ENCODE assay signal across 8 mouse cellular contexts in genomic region chr19:5704801-5705571, GRCm38 (mm10). TPM values are rescaled to one million over a fixed set of nuclear protein-coding genes. Genes with fewer than 3 reads are reported as not detected.
DNase-seq lines count a peak whose midpoint lies in the region; ATAC-seq and TF ChIP-seq lines count a peak whose summit lies in the region.

No protein-coding gene starts in this region.

- peak; percentile 48 for DNase-seq in gastrocnemius, postnatal 10 days
- no peak for DNase-seq in gastrocnemius, postnatal 25 days
- DNase-seq in forebrain, postnatal 0 days: no peak
- DNase-seq in liver, embryonic 13.5 days: peak; percentile 62
- peak; percentile 73 for DNase-seq in testis, postnatal 10 days (ENCODE audit: low spot score)
- no peak for DNase-seq in layer of hippocampus, adult 9-10 months (ENCODE audit: low spot score)
- no peak for DNase-seq in cerebellum, adult 11 months

- H3K4me2 ChIP-seq in forebrain, postnatal 0 days (ENCODE audit: low read depth): no peak overlapping the region
- peak overlapping the region; percentile 53 for H3K4me2 ChIP-seq in liver, embryonic 13.5 days

- no peak overlapping the region for H3K27ac ChIP-seq in forebrain, postnatal 0 days (ENCODE audit: low read depth, low read length)
- H3K27ac ChIP-seq in liver, embryonic 13.5 days: peak overlapping the region; percentile 89

- 50% methylated on average over 10 of the region's 10 CpGs for WGBS in forebrain, postnatal 0 days
- WGBS in liver, embryonic 13.5 days (ENCODE audit: insufficient replicate concordance): 36% methylated on average over 10 of the region's 10 CpGs

- H3K9ac ChIP-seq in forebrain, postnatal 0 days: no peak overlapping the region
- peak overlapping the region; percentile 59 for H3K9ac ChIP-seq in liver, embryonic 13.5 days

- peaks cover 53% of the 10 kb centered on the region for H3K4me1 ChIP-seq in E14TG2a.4 (replicated peaks; ENCODE audit: low read depth, low read length)
- H3K4me1 ChIP-seq in forebrain, postnatal 0 days (ENCODE audit: insufficient read depth): no peaks in the 10 kb centered on the region
- H3K4me1 ChIP-seq in liver, embryonic 13.5 days (replicated peaks): peaks cover 50% of the 10 kb centered on the region

- TF ChIP-seq CTCF in E14TG2a.4 (conservative IDR thresholded peaks at IDR 0.05; ENCODE audit: low read length): no peak
- no peak for TF ChIP-seq CTCF in forebrain, postnatal 0 days (IDR thresholded peaks at IDR 0.05; ENCODE audit: low read depth)

- 0 out of 2 replicates have a peak, but pooled peaks cover 4% of the 10 kb centered on the region for H3K27me3 ChIP-seq in E14TG2a.4 (ENCODE audit: insufficient read depth, low read length)
- no peaks in the 10 kb centered on the region for H3K27me3 ChIP-seq in forebrain, postnatal 0 days (ENCODE audit: insufficient read depth, low read length)
- no peaks in the 10 kb centered on the region for H3K27me3 ChIP-seq in liver, embryonic 13.5 days

- peak overlapping the region; percentile 54 for H3K4me3 ChIP-seq in E14TG2a.4 (replicated peaks; ENCODE audit: low read length)
- H3K4me3 ChIP-seq in forebrain, postnatal 0 days (ENCODE audit: low read depth, low read length): no peak overlapping the region
- H3K4me3 ChIP-seq in liver, embryonic 13.5 days (replicated peaks): peak overlapping the region; percentile 12

- H3K9me3 ChIP-seq in E14TG2a.4 (ENCODE audit: low read length): no peaks in the 10 kb centered on the region
- H3K9me3 ChIP-seq in forebrain, postnatal 0 days (ENCODE audit: low read length): no peaks in the 10 kb centered on the region
- H3K9me3 ChIP-seq in liver, embryonic 13.5 days (replicated peaks): no peaks in the 10 kb centered on the region

- H3K36me3 ChIP-seq in E14TG2a.4 (ENCODE audit: insufficient read depth, low read length): peaks cover 32% of the 10 kb centered on the region
- peaks cover 66% of the 10 kb centered on the region for H3K36me3 ChIP-seq in forebrain, postnatal 0 days (ENCODE audit: insufficient read depth)
- peaks cover 84% of the 10 kb centered on the region for H3K36me3 ChIP-seq in liver, embryonic 13.5 days

- 0 out of 2 replicates have a peak, but pooled peaks have one; percentile 6 for ATAC-seq in forebrain, postnatal 0 days
- peak; percentile 83 for ATAC-seq in liver, embryonic 13.5 days (ENCODE audit: low read depth)

RNA-seq across cellular contexts. Expression of gene Kcnk7, which starts 0.8 kb away (rescaled TPM):
- total RNA-seq in gastrocnemius, postnatal 10 days (2021): not detected
- total RNA-seq in gastrocnemius, postnatal 25 days (2021): not detected
- total RNA-seq in forebrain, postnatal 0 days (2014; rRNA removed): not detected in 2 replicates
- polyA plus RNA-seq in forebrain, postnatal 0 days (2015; fragmentation: Nextera tagmentation; extraction: Ambion mirVana): 0.17 TPM in 1 of 2 replicates, not detected in the other
- polyA plus RNA-seq in liver, embryonic 13.5 days (2015; fragmentation: Nextera tagmentation; extraction: Ambion mirVana): 0.21 and 0.46 TPM in 2 replicates

RNA-seq across cellular contexts. Expression of gene Pcnx3, which starts 16.3 kb away (rescaled TPM):
- total RNA-seq in gastrocnemius, postnatal 10 days (2021): 10 to 100 TPM; 19.5 to 32.5 TPM
- total RNA-seq in gastrocnemius, postnatal 25 days (2021): 10 to 100 TPM; 13.5 to 13.8 TPM
- 57.4 and 67.1 TPM in 2 replicates for total RNA-seq in forebrain, postnatal 0 days (2014; rRNA removed)
- polyA plus RNA-seq in forebrain, postnatal 0 days (2015; fragmentation: Nextera tagmentation; extraction: Ambion mirVana): 10.2 and 17.2 TPM in 2 replicates
- polyA plus RNA-seq in liver, embryonic 13.5 days (2015; fragmentation: Nextera tagmentation; extraction: Ambion mirVana): 9.1 and 10.1 TPM in 2 replicates

RNA-seq across cellular contexts. Expression of gene Map3k11, which starts 16.4 kb away (rescaled TPM):
- total RNA-seq in gastrocnemius, postnatal 10 days (2021): 10 to 100 TPM; 19.3 to 25.0 TPM
- total RNA-seq in gastrocnemius, postnatal 25 days (2021): 10 to 100 TPM in 1 of 2 experiments, 1 to 10 TPM in 1; 8.3 to 10.9 TPM
- 14.4 and 19.7 TPM in 2 replicates for total RNA-seq in forebrain, postnatal 0 days (2014; rRNA removed)
- polyA plus RNA-seq in forebrain, postnatal 0 days (2015; fragmentation: Nextera tagmentation; extraction: Ambion mirVana): 8.7 and 9.0 TPM in 2 replicates
- polyA plus RNA-seq in liver, embryonic 13.5 days (2015; fragmentation: Nextera tagmentation; extraction: Ambion mirVana): 13.8 and 15.9 TPM in 2 replicates

RNA-seq across cellular contexts. Expression of gene Ehbp1l1, which starts 21.1 kb away (rescaled TPM):
- 100 to 1,000 TPM; 280 to 285 TPM for total RNA-seq in gastrocnemius, postnatal 10 days (2021)
- 100 to 1,000 TPM; 241 to 266 TPM for total RNA-seq in gastrocnemius, postnatal 25 days (2021)
- 28.5 and 33.2 TPM in 2 replicates for total RNA-seq in forebrain, postnatal 0 days (2014; rRNA removed)
- polyA plus RNA-seq in forebrain, postnatal 0 days (2015; fragmentation: Nextera tagmentation; extraction: Ambion mirVana): 41.3 and 53.0 TPM in 2 replicates
- 105 and 111 TPM in 2 replicates for polyA plus RNA-seq in liver, embryonic 13.5 days (2015; fragmentation: Nextera tagmentation; extraction: Ambion mirVana)

RNA-seq across cellular contexts. Expression of gene Fam89b, which starts 24.5 kb away (rescaled TPM):
- total RNA-seq in gastrocnemius, postnatal 10 days (2021): 10 to 100 TPM; 43.1 to 44.9 TPM
- 10 to 100 TPM; 24.7 to 24.9 TPM for total RNA-seq in gastrocnemius, postnatal 25 days (2021)
- total RNA-seq in forebrain, postnatal 0 days (2014; rRNA removed): 169 and 172 TPM in 2 replicates
- polyA plus RNA-seq in forebrain, postnatal 0 days (2015; fragmentation: Nextera tagmentation; extraction: Ambion mirVana): 165 and 200 TPM in 2 replicates
- polyA plus RNA-seq in liver, embryonic 13.5 days (2015; fragmentation: Nextera tagmentation; extraction: Ambion mirVana): 44.5 and 47.0 TPM in 2 replicates

Comparison
In these comparisons a context has a peak if more than half of its experiments do, and no peak if none do; other contexts are left out.
1. DNase-seq: peak in gastrocnemius, postnatal 10 days (single experiment), liver, embryonic 13.5 days (single experiment) and testis, postnatal 10 days (single experiment); none in gastrocnemius, postnatal 25 days (single experiment), forebrain, postnatal 0 days (single experiment), layer of hippocampus, adult 9-10 months (single experiment) and cerebellum, adult 11 months (single experiment).